Mouse (Mus musculus) monocyte, adult 5-6 weeks (primary cell): Measurements from ENCODE around the gene Ilf2. TPM values are rescaled to one million over a fixed set of nuclear protein-coding genes. Genes with fewer than 3 reads are reported as not detected.

ENCODE experiments used
- ATAC-seq: fragments of 153-309, 156-312 bp; replicated peaks from 2 replicates; pipeline ENCODE4 v1.8.0; 2017; ENCODE audit warnings: mild to moderate bottlenecking; ENCODE audit not compliant: low TSS enrichment, insufficient number of reproducible peaks, severe bottlenecking, poor library complexity, low FRiP score
- total RNA-seq: library from RNA; stranded (forward); fragments of 200-1000, 200-491, 200-594 nt; gene quantifications from 3 replicates; pipeline ENCODE4 v1.2.3, GENCODE M21; 2017

Gene Ilf2
- 72.4 to 84.1 TPM (median 74.7 TPM) in 3 replicates for total RNA-seq

GRCm38 (mm10) chr3:90475831-90476611, at the start of gene Ilf2:
Ilf2 (plus strand) TSS chr3:90476126.
- ATAC-seq = peak; percentile 97

GRCm38 (mm10) chr3:90427574-90427973, 48.4 kb upstream of the Ilf2 start:
- ATAC-seq = no peak

GRCm38 (mm10) chr3:90428186-90428585, 47.7 kb upstream of the Ilf2 start:
- no peak for ATAC-seq

GRCm38 (mm10) chr3:90429576-90429975, 46.4 kb upstream of the Ilf2 start:
- no peak for ATAC-seq

GRCm38 (mm10) chr3:90432348-90432747, 43.6 kb upstream of the Ilf2 start:
- ATAC-seq = no peak

- ATAC-seq = peak; percentile 28; the same call in 1 of the 2 replicates
Observed at GRCm38 (mm10) chr3:90432811-90433219, 43.1 kb upstream of the Ilf2 start.

- ATAC-seq = peak; percentile 99
Observed at GRCm38 (mm10) chr3:90433381-90434020, 42.4 kb upstream of the Ilf2 start, which contains the start of gene Ints3. Ints3 (minus strand) TSS chr3:90433622.

- ATAC-seq = no peak
Observed at GRCm38 (mm10) chr3:90434073-90434730, 41.7 kb upstream of the Ilf2 start.

GRCm38 (mm10) chr3:90437131-90437530, 38.8 kb upstream of the Ilf2 start:
- ATAC-seq = no peak

- no peak for ATAC-seq
Observed at GRCm38 (mm10) chr3:90440756-90441155, 35.2 kb upstream of the Ilf2 start.

GRCm38 (mm10) chr3:90443977-90444376, 31.9 kb upstream of the Ilf2 start:
- no peak for ATAC-seq

GRCm38 (mm10) chr3:90445417-90446200, 30.3 kb upstream of the Ilf2 start:
- no peak for ATAC-seq

- no peak for ATAC-seq
Observed at GRCm38 (mm10) chr3:90446389-90447122, 29.4 kb upstream of the Ilf2 start.

- ATAC-seq = no peak
Observed at GRCm38 (mm10) chr3:90447123-90447494, 28.8 kb upstream of the Ilf2 start.

- no peak for ATAC-seq
Observed at GRCm38 (mm10) chr3:90448626-90449025, 27.3 kb upstream of the Ilf2 start.

- no peak for ATAC-seq
Observed at GRCm38 (mm10) chr3:90450874-90451273, 25.1 kb upstream of the Ilf2 start.

- ATAC-seq = no peak
Observed at GRCm38 (mm10) chr3:90451396-90452095, 24.4 kb upstream of the Ilf2 start.

GRCm38 (mm10) chr3:90454931-90455330, 21.0 kb upstream of the Ilf2 start:
- no peak for ATAC-seq
